Mouse (Mus musculus): ENCODE data around the gene Olfr727. TPM values are rescaled to one million over a fixed set of nuclear protein-coding genes. Genes with fewer than 3 reads are reported as not detected.

Olfr727 gene
- not detected for total RNA-seq (2023)

GRCm38 (mm10) chr14:50122886-50123285 lies at the start of gene Olfr727:
TSS of gene Olfr727 (plus strand) at chr14:50123186.

GRCm38 (mm10) chr14:50090853-50091252 lies 32.1 kb upstream of the Olfr727 start, which contains the start of gene Olfr726:
TSS of gene Olfr726 (minus strand) at chr14:50090953.

DNA sequence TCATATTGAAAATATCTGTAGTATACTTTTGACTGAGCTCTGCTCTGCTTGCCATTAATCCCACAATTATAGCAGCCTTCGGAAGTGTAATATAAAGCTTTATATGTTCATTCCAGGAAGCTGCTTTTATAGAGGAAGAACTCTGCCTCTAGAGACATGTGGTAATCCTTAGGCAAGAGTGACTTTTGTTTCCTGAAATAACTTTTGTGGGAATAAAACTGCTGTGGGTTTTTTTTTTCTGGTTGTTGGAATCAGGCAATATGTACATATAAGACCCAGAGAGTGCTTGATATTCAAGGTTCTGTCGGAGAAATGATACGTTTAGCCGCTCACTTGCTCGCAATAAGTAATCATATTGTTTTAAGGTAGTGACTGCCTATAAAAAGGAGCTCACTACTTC lies 19.6 kb downstream of the Olfr727 start, which contains the start of gene Olfr728:
TSS of gene Olfr728 (minus strand) at position 101 of the 400 bp plus-strand sequence.

DNA sequence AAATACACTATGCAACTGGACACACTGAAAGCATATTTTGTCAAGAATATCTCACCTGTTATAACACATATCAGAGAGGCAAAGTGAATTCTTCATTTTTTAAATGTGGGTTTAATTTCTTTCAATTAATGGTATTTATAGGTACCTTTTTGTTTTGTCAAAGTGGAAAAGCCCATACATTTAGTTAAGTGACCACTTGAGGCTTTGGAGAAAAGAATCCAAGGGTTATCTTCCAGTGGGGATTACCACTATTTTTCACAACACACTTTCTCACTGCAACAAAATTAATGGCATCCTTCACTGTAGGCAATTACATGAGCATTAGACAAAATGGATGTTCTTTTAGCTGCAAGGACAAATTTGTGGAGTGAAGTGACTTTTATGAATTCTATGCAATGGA lies 29.8 kb downstream of the Olfr727 start, which contains the start of gene Olfr729:
TSS of gene Olfr729 (minus strand) at position 101 of the 400 bp plus-strand sequence.

Other genes with a start within 250 kb of the Olfr727 start
- gene Olfr722, start 221.2 kb upstream of the Olfr727 start, total RNA-seq (2023): not detected
- not detected for gene Olfr723, start 191.4 kb upstream of the Olfr727 start, total RNA-seq (2023)
- not detected for gene Olfr724, start 159.9 kb upstream of the Olfr727 start, total RNA-seq (2023)
- not detected for gene Olfr725, start 82.8 kb upstream of the Olfr727 start, total RNA-seq (2023)
- gene Olfr726, start 32.2 kb upstream of the Olfr727 start, total RNA-seq (2023): not detected
- gene Olfr728, start 19.5 kb downstream of the Olfr727 start, total RNA-seq (2023): not detected
- not detected for gene Olfr729, start 29.7 kb downstream of the Olfr727 start, total RNA-seq (2023)
- not detected for gene Olfr730, start 65.0 kb downstream of the Olfr727 start, total RNA-seq (2023)
- not detected for gene Olfr731, start 118.7 kb downstream of the Olfr727 start, total RNA-seq (2023)
- not detected for gene Olfr732, start 161.0 kb downstream of the Olfr727 start, total RNA-seq (2023)
- gene Olfr733, start 178.3 kb downstream of the Olfr727 start, total RNA-seq (2023): not detected
- gene Olfr734, start 203.6 kb downstream of the Olfr727 start, total RNA-seq (2023): not detected
- not detected for gene Olfr735, start 225.7 kb downstream of the Olfr727 start, total RNA-seq (2023)
- under 1 TPM in 1 of 2 experiments, not detected in 1; 0.18 TPM for gene Tlr11, start 234.7 kb downstream of the Olfr727 start, total RNA-seq (2023)